Mouse (Mus musculus) urinary bladder, postnatal 14 days (tissue): ENCODE measurements around the gene Fcrla.

Source experiments
- DNase-seq: peaks from one replicate; pipeline ENCODE4 v3.0.0; 2021; ENCODE audit warnings: low spot score

The Fcrla gene

DNA sequence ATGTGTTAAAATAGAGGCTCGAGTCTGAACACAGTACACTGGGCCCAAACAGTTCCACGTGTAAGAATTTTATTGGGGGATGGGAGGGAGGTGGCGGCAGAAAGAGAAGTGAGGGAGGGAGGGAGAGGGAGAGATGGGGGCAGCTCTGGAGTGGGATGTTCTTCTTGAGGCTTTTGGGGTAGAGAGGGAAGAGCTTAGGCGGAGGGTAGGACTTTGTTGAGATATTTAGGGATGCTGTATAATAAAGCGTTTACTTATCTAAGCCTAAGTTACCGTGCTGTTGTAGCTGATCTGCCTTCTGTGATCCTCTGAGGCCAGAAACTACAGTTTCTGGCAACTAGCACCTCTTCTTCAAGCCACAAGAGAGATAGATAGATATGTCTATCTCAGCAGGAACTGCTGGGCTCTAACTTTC is 41.3 kb downstream of the Fcrla start:
- no peak for DNase-seq

DNA sequence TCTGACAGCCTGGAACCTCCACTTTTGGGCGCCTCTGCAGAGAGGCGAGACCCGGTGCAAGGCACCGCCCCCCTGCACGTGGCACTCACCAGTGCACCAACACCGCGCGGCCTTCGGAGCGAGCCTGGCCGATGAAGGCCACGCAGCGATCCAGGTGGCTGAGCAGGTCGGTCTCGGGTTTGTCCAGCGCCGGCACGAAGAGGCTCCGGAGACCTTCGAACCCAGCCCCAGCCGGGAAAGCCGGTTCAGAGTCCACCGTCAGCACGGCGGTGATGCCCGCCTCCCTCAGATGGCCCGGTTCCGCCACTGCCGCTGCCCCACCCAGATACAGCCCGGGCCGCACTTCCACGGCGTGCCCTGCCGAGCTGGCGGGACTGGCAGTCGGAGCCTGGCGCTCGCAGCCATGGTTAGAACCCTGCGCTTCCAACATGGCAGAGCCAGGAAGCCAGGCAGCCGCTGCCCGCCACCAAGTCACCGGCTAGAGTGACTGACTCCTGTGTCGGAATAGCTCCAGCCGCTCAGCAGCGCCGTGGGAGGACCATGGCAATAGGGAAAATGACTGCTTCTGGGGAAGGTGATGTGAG is 42.3 kb downstream of the Fcrla start, which contains the start of the genes Gm26620 and Dusp12:
Gm26620 (plus strand) TSS at position 88 of the 584 bp plus-strand sequence.
Dusp12 (minus strand) TSS at position 563 of the 584 bp plus-strand sequence.
- peak; percentile 87 for DNase-seq

DNA sequence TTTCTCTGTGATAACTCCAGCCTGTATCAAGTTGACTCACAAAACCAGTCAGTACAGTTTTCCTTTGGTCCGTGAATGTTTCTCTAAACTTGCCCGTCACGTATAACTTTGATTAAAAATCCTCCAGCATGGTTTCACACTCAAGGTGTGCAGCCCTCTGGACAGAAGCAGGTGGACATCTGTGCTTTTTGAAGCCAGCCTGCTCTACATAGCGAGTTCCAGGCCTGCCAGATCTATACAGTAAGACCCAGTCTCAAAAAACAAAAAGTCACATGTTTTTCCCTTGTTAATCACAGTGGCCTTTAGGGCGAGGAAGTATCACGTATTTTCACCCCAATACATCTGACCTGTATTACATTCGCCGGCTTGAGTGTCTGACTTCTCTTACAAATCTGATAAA is 43.0 kb downstream of the Fcrla start:
- DNase-seq, result no peak

DNA sequence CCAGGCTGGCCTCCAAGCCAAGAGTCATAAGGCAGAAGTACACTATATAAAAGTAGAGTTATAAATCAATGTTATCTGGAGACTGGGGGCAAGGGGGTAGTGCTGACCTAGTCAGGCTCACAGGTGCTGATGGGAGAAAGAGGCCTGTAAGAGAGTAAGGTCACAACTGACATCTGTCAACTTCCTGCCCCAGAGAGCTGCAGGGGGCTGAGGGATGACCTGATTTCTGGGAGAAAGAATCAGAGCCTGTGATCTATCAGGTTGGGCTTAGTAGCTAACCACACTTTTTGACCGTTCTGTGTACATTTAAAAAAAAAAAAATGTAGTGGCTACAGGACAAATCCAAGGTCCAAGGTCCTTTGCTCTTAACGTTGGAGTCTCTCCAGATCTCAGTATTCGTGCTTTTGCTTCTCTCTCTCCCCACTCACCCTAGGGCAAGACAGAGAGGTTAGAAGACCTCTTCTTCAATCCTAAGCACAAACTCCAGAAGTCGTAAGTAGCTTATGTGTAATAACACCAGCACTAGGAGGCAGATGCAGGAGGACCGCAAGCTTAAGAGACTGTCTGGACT is 44.4 kb downstream of the Fcrla start:
- no peak for DNase-seq

DNA sequence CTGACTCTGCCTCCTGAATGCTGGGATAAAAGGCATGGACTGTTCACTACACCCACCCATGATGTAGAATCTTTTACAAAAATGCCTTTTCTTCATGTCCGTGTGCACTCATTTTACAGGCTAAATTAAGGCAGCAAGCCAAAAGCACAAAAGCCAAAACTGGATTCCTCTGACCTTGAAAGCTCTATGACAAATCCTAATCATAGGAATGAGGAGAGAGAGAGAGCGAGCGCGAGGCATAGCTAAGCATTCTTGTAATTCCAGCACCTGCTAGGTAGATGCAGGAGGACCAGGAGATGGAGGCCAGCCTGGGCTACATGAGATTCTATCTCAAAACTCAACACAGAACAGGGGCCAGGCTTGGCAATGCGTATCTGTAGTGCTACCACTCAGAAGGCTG is 50.5 kb downstream of the Fcrla start:
- no peak for DNase-seq

DNA sequence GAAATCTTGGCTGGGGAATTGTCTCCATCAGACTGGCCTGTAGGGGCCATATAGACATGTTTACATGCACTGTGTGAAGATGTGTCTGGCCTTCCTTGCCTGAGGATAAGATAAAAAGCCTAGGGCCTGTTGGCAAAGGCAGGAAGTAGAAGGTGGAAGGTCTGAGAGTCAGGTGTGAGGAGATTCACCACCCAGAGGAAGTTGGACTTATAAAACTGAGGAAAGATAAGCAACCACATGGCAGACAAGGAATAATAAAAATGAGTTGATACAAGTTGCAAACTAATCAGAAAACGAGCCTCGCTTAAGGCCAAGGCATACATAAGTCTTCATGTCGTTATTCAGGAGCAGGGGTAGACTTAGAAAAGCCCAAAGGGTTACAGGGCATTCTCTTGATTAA is 51.7 kb downstream of the Fcrla start:
- no peak for DNase-seq

DNA sequence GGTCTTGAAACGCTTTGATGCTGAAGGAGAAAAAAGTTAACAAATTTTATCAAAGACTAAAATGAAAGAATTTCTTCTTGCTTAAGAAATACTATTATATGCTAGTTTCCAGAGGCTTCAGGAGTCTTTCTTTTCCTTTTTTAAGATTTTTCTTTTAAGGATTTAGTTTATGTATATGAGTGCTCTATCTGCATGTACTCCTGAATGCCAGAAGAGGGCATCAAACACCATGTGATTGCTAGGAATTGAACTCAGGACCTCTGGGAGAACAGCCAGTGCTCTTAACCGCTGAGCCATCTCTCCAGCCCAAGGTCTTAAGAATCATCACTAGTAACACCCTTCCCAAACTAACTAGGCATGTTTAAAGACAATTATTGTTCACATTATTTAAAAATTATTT is 55.4 kb downstream of the Fcrla start:
- no peak for DNase-seq

DNA sequence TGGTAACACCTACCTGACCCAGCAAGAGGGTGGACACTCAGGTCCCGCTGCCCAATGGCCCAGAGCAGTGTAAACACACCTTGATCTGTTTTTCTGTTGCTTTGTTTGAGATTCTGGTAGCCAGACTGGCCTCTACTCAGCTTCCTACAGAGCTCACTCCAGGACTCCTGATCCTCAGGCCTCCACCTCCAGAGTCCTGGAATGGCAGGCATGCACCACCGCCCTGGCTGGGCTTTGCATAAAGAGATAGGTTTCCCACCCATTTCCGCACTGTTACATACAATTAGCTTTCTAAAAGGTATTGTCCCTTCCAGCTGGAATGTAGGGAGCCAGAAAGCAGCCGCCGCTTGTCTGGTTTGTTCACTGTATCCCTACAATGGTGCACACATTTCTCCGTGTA is 56.0 kb downstream of the Fcrla start:
- DNase-seq, result no peak

DNA sequence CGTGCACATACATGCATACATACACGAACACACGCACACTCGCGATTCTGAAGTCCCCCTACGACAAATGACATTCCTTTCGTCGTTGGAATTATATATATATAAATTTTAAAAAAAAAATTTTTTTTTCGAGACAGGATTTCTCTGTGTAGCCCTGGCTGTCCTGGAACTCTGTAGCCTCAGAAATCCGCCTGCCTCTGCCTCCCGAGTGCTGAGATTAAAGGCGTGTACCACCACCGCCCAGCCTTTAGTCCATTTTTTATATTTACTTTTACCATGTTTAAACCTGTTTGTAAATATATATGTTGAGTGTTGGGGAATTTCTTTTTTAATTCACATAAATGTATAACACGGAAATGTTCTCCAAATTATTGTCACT is 58.5 kb downstream of the Fcrla start:
- DNase-seq, result no peak

DNA sequence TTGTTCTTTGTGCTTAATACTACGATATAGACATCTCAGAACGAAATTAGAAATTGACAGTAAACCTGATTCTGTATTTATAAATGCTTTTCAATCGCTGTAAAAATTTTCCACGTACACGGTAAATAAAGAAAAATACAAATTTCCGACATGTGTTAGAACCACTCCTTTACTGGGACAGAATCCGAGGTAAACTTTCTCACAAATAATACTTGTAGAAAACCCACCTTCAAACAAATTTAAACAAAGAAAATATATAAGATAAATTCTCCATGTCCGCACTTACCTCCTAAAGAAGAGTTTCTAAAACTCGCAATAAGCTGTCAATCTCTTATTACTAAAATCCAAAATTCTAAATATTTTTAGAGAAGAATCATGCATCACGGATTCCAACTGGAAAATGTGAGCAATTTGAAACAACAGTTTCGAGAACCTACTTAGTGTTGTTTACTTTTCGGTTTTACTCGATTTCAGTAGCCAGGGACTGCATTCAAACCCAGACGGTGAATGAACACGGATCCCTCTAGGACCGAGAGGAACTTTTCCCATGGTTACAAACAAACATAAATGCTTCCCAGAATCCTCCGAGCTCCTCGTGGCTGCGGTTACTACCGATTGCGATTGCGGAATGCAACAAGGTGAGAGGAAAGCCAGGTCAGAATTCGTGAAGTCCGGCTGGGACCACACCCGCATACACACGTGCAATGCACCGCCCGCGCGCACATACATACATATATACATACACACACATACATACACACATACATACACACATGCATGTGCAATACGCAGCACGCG is 59.1 kb downstream of the Fcrla start:
- peak; percentile 63 for DNase-seq

DNA sequence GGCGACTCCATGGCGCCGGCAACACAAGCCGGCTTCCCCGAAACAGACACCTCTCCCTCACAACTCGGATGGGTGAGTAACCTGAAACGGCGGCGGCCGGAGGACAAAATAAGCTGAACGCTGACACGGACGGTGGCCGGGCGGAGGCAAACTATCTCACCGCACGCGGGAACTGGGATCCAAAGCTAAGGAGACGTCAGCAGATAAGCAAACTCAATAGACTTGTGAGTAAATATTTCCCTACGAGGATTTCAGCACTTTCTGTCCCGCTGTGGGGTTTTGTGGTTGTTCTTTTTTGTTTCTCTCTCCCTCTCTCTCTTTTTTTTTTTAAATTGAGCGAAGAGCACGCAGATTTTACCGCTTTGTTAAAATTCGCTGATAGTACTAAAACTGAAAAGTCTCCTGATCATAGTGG is 59.7 kb downstream of the Fcrla start, which contains the start of gene Atf6:
Atf6 (minus strand) TSS at position 81 of the 415 bp plus-strand sequence.
- DNase-seq, result peak; percentile 96
